9 mouse cellular contexts compared by ENCODE assay signal in the genomic region with DNA sequence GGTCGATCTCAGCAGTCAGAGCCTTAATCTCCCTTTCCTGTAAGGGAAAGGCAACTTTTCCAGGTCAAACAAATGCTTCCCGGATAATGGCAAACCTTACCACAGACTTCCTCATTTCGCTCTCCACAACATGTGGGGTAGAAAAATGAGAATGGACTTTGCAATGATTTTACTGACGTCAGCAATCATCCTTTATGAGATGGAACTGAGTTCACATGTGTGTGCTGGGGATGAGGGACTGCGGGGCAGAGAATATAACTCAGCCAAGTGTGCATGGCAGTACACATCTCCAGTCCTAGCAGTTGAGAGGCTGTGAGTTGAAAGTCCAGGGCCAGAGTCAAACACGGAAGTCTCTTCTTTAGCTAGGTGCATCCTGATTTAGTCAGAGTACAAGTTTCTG. TPM values are rescaled to one million over a fixed set of nuclear protein-coding genes. Genes with fewer than 3 reads are reported as not detected.
DNase-seq lines count a peak whose midpoint lies in the region; ATAC-seq and TF ChIP-seq lines count a peak whose summit lies in the region.
"Had no signal": no experiment of that assay in that cellular context is flagged by ENCODE, and none has a peak within 500 bp of the region (broad histone marks: within the 10 kb centered on the region; RNA-seq: fewer than 3 reads in every experiment).

No protein-coding gene starts in this region.

- 51% methylated on average over 6 of the region's 6 CpGs for WGBS in kidney, adult 2 months
- WGBS in hindbrain, embryonic 15.5 days: 90% methylated on average over 6 of the region's 6 CpGs
- WGBS in midbrain, embryonic 13.5 days: 91% methylated on average over 6 of the region's 6 CpGs

- no peak for TF ChIP-seq CTCF in kidney, adult 2 months (conservative IDR thresholded peaks at IDR 0.05; ENCODE audit: insufficient read depth, insufficient read length, low read depth, low read length)

- DNase-seq in kidney, adult 2 months: peak; percentile 27
- DNase-seq in kidney, postnatal 14 days: no peak
- no peak for DNase-seq in spleen, adult 18-20 months
- no peak for DNase-seq in adrenal gland, adult 8-10 months
- no peak for DNase-seq in MN1 (ENCODE audit: low spot score)

- H3K36me3 ChIP-seq in kidney, adult 2 months (ENCODE audit: control insufficient read depth, insufficient read depth, low read length): peaks cover 4% of the 10 kb centered on the region
- peaks cover 28% of the 10 kb centered on the region for H3K36me3 ChIP-seq in hindbrain, embryonic 15.5 days
- H3K36me3 ChIP-seq in midbrain, embryonic 13.5 days: peaks cover 30% of the 10 kb centered on the region

- peaks cover 7% of the 10 kb centered on the region for H3K4me1 ChIP-seq in kidney, adult 2 months (ENCODE audit: control insufficient read depth, insufficient read depth, low read length)
- peaks cover 2% of the 10 kb centered on the region; the same call in 1 of the 2 replicates for H3K4me1 ChIP-seq in brown adipose tissue, adult 24 weeks (ENCODE audit: control insufficient read depth, insufficient read depth, insufficient read length, low read length)
- H3K4me1 ChIP-seq in hindbrain, embryonic 15.5 days (replicated peaks): peaks cover 18% of the 10 kb centered on the region
- H3K4me1 ChIP-seq in midbrain, embryonic 13.5 days (replicated peaks): peaks cover 19% of the 10 kb centered on the region

- H3K27me3 ChIP-seq in kidney, adult 2 months (replicated peaks; ENCODE audit: control insufficient read depth, insufficient read depth, low read length): no peaks in the 10 kb centered on the region
- H3K27me3 ChIP-seq in hindbrain, embryonic 15.5 days: no peaks in the 10 kb centered on the region
- H3K27me3 ChIP-seq in midbrain, embryonic 13.5 days: no peaks in the 10 kb centered on the region
- H3K27me3 ChIP-seq: Patski had no signal

- H3K4me2 ChIP-seq in hindbrain, embryonic 15.5 days: peak overlapping the region; percentile 69
- H3K4me2 ChIP-seq in midbrain, embryonic 13.5 days (replicated peaks): peak overlapping the region; percentile 69

- no peak overlapping the region for H3K27ac ChIP-seq in kidney, adult 2 months (ENCODE audit: insufficient read depth, low read depth, low read length)
- H3K27ac ChIP-seq in brown adipose tissue, adult 24 weeks (replicated peaks; ENCODE audit: low read depth, low read length): no peak overlapping the region
- H3K27ac ChIP-seq in hindbrain, embryonic 15.5 days (replicated peaks): no peak overlapping the region
- H3K27ac ChIP-seq in midbrain, embryonic 13.5 days: no peak overlapping the region

- H3K9me3 ChIP-seq in hindbrain, embryonic 15.5 days: no peaks in the 10 kb centered on the region
- H3K9me3 ChIP-seq in midbrain, embryonic 13.5 days: no peaks in the 10 kb centered on the region

- TF ChIP-seq POLR2A in kidney, adult 2 months (IDR thresholded peaks at IDR 0.05; ENCODE audit: low read depth, low read length): no peak

- peak overlapping the region; percentile 20; the same call in 1 of the 2 replicates for H3K4me3 ChIP-seq in kidney, adult 2 months (ENCODE audit: insufficient read depth, low read depth, low read length)
- peak overlapping the region; percentile 75; the same call in 1 of the 2 replicates for H3K4me3 ChIP-seq in brown adipose tissue, adult 24 weeks (ENCODE audit: insufficient read depth, low read depth, low read length)
- peak overlapping the region; percentile 93 for H3K4me3 ChIP-seq in hindbrain, embryonic 15.5 days
- peak overlapping the region; percentile 95 for H3K4me3 ChIP-seq in midbrain, embryonic 13.5 days (replicated peaks)

- no peak overlapping the region for H3K9ac ChIP-seq in hindbrain, embryonic 15.5 days
- H3K9ac ChIP-seq in midbrain, embryonic 13.5 days (replicated peaks): peak overlapping the region; percentile 90

- ATAC-seq in hindbrain, embryonic 15.5 days (ENCODE audit: low FRiP score, low read depth): no peak
- ATAC-seq in midbrain, embryonic 13.5 days: no peak

RNA-seq across cellular contexts. Expression of a gene that starts 1.0 kb away (rescaled TPM):
- polyA plus RNA-seq in kidney, adult 2 months (2012; rRNA removed): 14.5 and 19.3 TPM in 2 replicates
- polyA plus RNA-seq in brown adipose tissue, adult 24 weeks (2012; ENCODE audit: insufficient read depth, insufficient read length, missing spikeins): 22.4 and 28.2 TPM in 2 replicates
- 64.0 and 67.0 TPM in 2 replicates for polyA plus RNA-seq in hindbrain, embryonic 15.5 days (2015; fragmentation: Nextera tagmentation; extraction: Ambion mirVana)
- polyA plus RNA-seq in midbrain, embryonic 13.5 days (2015; fragmentation: Nextera tagmentation; extraction: Ambion mirVana): 74.0 and 80.0 TPM in 2 replicates
- 10 to 100 TPM; 67.5 to 76.1 (median 74.2) TPM for total RNA-seq in adrenal gland, adult 8-10 months (2022)

RNA-seq across cellular contexts. Expression of a gene that starts 34.6 kb away (rescaled TPM):
- polyA plus RNA-seq in kidney, adult 2 months (2012; rRNA removed): 0.05 TPM in 1 of 2 replicates, not detected in the other
- polyA plus RNA-seq in brown adipose tissue, adult 24 weeks (2012; ENCODE audit: insufficient read depth, insufficient read length, missing spikeins): not detected in 2 replicates
- polyA plus RNA-seq in hindbrain, embryonic 15.5 days (2015; fragmentation: Nextera tagmentation; extraction: Ambion mirVana): 27.7 and 30.9 TPM in 2 replicates
- polyA plus RNA-seq in midbrain, embryonic 13.5 days (2015; fragmentation: Nextera tagmentation; extraction: Ambion mirVana): 8.6 and 13.2 TPM in 2 replicates
- total RNA-seq in adrenal gland, adult 8-10 months (2022): 1 to 10 TPM in 1 of 4 experiments, under 1 TPM in 3; 0.31 to 1.1 (median 0.94) TPM
- polyA plus RNA-seq: Patski had no signal

Comparison
In these comparisons a context has a peak if more than half of its experiments do, and no peak if none do; other contexts are left out.
1. H3K4me3 ChIP-seq: peak in every context shown above with its lines; median percentile 95 in midbrain, embryonic 13.5 days; 93 in hindbrain, embryonic 15.5 days; 75 in brown adipose tissue, adult 24 weeks; 20 in kidney, adult 2 months.